Mouse (Mus musculus): ENCODE measurements around the gene Fam98c. TPM values are rescaled to one million over a fixed set of nuclear protein-coding genes. Genes with fewer than 3 reads are reported as not detected.
"Not testable (repeated sequence)": the region's sequence is repeated elsewhere in the genome, so short reads cannot be mapped to it uniquely, and the experiment has no call there.

Fam98c gene
- total RNA-seq, 1 experiment from 2014 or later, result 15.7 TPM

GRCm38 (mm10) chr7:29158264-29158663 is 2.2 kb upstream of the Fam98c start:
- no peak for DNase-seq

- DNase-seq, result peak; percentile 93
Observed at GRCm38 (mm10) chr7:29155196-29155837, 717 bp downstream of the Fam98c start.

GRCm38 (mm10) chr7:29154018-29154720 is 1.9 kb downstream of the Fam98c start:
- DNase-seq, result no peak

- no peak for DNase-seq
Observed at GRCm38 (mm10) chr7:29151486-29151885, 4.5 kb downstream of the Fam98c start.

- no peak for DNase-seq
Observed at GRCm38 (mm10) chr7:29148771-29149170, 7.3 kb downstream of the Fam98c start.

- no peak for DNase-seq
Observed at GRCm38 (mm10) chr7:29146625-29147367, 9.2 kb downstream of the Fam98c start.

- no peak for DNase-seq
Observed at GRCm38 (mm10) chr7:29144006-29144405, 12.0 kb downstream of the Fam98c start.

GRCm38 (mm10) chr7:29141416-29141815 is 14.6 kb downstream of the Fam98c start:
- no peak for DNase-seq

GRCm38 (mm10) chr7:29139237-29139636 is 16.8 kb downstream of the Fam98c start:
- not testable (repeated sequence) for DNase-seq

GRCm38 (mm10) chr7:29137429-29137828 is 18.6 kb downstream of the Fam98c start:
- peak; percentile 42 for DNase-seq

GRCm38 (mm10) chr7:29134693-29135386 is 21.2 kb downstream of the Fam98c start, which contains the start of gene Rasgrp4:
Gene Rasgrp4 (plus strand): TSS chr7:29134851.
- no peak for DNase-seq

- no peak for DNase-seq
Observed at GRCm38 (mm10) chr7:29134230-29134629, 21.8 kb downstream of the Fam98c start.

- DNase-seq, result no peak
Observed at GRCm38 (mm10) chr7:29128725-29129124, 27.3 kb downstream of the Fam98c start.

- DNase-seq, result peak; percentile 58
Observed at GRCm38 (mm10) chr7:29126173-29126915, 29.7 kb downstream of the Fam98c start.

- DNase-seq, result peak; percentile 67
Observed at GRCm38 (mm10) chr7:29124970-29125369, 31.1 kb downstream of the Fam98c start, which contains the start of gene Ryr1. Gene Ryr1 (minus strand): TSS chr7:29125179.

- DNase-seq, result no peak
Observed at GRCm38 (mm10) chr7:29123531-29124358, 32.3 kb downstream of the Fam98c start.

GRCm38 (mm10) chr7:29122821-29123220 is 33.2 kb downstream of the Fam98c start:
- DNase-seq, result no peak

- no peak for DNase-seq
Observed at GRCm38 (mm10) chr7:29119526-29119925, 36.5 kb downstream of the Fam98c start.

- DNase-seq, result no peak
Observed at GRCm38 (mm10) chr7:29118142-29118851, 37.7 kb downstream of the Fam98c start.

All from adrenal gland, postnatal 25 days (tissue).